Mouse (Mus musculus) brain, adult 2 months (tissue): ENCODE measurements around the gene Klra3.
"Not testable (repeated sequence)": the region's sequence is repeated elsewhere in the genome, so short reads cannot be mapped to it uniquely, and the experiment has no call there.

Experiments used
- DNase-seq: peaks from one replicate; pipeline ENCODE4 v3.0.0; 2011; ENCODE audit warnings: low read depth, low spot score

Gene Klra3

GRCm38 (mm10) chr6:130337411-130337810, at the start of gene Klra3:
Gene Klra3, minus strand, starts transcription at chr6:130337574.
- no peak for DNase-seq

GRCm38 (mm10) chr6:130386750-130387149, 49.4 kb upstream of the Klra3 start, which contains the start of gene Klra1:
Gene Klra1, minus strand, starts transcription at chr6:130386874.
- DNase-seq = no peak

DNA sequence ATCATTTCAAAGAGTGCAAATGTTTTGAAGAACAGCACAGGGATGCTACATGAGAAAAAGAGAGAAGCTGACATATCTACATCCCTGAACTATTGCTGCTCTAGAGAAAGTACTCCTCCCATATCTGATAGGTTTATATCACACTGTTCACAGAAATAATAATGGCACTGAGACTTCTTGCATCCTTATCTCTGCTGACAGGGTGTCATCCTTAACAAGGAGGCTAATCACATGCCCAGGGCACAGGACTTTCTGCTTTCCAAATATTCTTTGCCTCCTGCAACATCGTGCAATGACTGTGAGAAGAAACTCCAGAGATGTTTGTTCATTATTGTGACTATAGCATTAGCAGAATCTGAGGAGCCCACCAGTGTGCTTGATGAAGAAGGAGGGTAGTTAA, 48.4 kb upstream of the Klra3 start:
- DNase-seq = no peak

DNA sequence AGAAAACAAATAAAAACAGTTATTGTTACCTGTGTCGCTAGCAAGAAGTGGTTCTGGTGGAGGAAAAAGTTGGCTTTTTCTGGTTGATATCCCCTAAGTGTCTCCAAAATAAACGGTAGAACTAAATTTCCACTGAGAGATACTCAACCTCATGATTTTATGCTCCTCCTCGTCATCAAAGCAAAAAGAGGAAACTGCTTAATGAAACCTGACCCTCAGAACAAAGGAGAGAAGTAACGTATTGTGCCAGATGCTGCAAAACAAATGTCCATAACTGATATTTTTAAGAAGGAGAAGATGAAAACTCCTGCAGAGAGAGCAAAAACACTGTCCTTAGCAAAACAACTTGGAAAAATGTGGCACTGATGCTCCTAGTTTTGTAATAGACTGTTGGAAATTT, 45.0 kb upstream of the Klra3 start:
- DNase-seq = no peak

DNA sequence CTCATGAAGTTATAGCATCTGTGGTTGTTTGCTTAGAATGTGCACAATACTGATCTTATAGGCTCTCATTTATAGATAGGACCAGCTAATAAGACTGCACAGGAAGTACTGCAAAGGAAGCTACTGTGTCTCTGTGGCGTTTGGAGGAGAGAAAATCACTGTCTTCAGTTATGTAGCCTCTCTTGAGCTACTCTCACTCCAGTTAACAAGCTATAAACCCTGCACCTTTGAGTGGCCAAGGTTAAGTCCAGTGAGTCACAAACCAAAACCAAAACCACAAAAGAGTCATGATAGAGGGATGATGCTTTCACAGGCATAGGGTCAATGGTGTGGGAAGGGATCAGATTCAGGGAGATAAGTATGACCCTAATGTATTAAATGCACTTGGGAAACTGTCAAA, 8.0 kb upstream of the Klra3 start:
- not testable (repeated sequence) for DNase-seq

- DNase-seq = not testable (repeated sequence)
Observed at GRCm38 (mm10) chr6:130341973-130342372, 4.6 kb upstream of the Klra3 start.

DNA sequence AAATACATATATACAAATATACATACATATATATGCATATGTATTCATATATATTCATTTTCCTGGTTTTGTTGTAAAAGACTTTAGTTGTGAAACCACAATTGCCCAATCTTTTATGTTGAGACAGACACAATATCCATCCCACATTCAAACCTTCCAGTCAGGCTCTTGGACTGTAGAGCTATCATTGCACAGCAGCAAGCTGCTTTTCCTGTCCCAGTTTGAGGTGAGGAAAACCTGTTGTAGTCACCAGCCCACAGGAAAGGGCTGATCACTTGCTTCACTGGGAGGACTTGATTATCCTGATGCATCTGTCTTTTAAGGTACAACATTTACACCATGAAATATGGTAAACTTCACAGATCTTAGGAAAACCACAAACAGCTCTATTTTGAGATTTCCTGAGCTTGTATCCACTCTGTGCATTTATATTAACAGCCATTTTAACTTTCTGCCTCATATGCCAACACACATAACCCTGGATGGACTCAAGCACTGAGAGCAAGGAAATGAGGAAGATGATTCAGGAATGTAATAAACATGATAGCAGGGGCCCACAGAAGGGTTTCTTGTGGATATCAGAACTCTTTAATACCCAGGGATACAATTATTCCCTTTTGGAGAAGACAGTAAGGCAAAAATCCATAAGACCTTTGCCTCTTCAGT, 49.3 kb downstream of the Klra3 start:
- DNase-seq = no peak

DNA sequence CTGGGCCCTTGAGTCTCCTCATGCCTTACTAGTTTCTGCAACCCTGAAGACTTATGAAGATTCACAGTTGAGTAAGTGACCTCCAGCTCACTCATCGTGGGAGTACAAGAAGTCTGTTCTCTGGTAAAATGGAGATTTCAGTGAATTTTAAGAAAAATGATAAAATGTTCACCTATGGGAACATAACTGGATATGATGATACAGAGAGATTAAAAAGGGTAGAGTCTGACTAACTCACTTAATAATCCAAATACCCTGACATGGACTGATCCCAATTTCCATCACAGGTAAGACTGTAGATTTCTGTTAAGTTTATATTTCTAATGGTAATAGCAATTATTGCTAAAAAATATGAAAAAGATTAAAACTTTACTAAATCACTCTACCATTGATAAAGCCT, 55.5 kb downstream of the Klra3 start, which contains the start of gene Klra10:
Gene Klra10, minus strand, starts transcription at position 101 of the 400 bp plus-strand sequence.
- DNase-seq = not testable (repeated sequence)
